Mouse (Mus musculus) kidney, adult 2 months (tissue): ENCODE measurements at regions not wholly inside any gene's neighbourhood (a gene's known extent, or its start where the extent isn't known, plus 50 kb on each side); places are given as distances from the start of the nearest gene placed in this dataset.

Source experiments
- CTCF ChIP-seq: fragments of 200-500 bp; conservative IDR thresholded peaks from 2 replicates; pipeline ENCODE4 v1.5.1; 2011; ENCODE audit warnings: low read depth, mild to moderate bottlenecking, control low read depth, low read length, moderate library complexity, mixed read lengths; ENCODE audit not compliant: insufficient read depth, insufficient read length
- POLR2A ChIP-seq: fragments of 200-500 bp; IDR thresholded peaks from one replicate; pipeline ENCODE4 v1.6.1; 2011; ENCODE audit warnings: low read depth, low read length, control low read depth

DNA sequence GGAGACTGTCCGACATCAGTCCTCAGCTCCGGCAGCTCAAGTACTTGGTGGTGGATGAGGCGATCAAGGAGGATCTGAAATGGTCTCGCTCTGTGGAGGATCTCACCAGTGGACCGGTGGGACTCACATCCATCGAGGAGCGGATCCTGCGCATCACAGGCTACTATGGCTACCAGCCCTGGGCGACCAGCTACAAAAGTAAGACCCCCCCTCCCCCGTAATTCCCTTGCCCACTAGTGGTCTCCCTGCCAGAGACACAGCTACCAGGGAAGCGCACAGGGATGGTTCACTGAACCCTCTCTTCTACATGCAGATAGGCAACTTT, 144.5 kb downstream of the Kcnk1 start:
- TF ChIP-seq CTCF (no peak), POLR2A (no peak)
